Mouse (Mus musculus) frontal cortex, adult (tissue): Measurements from ENCODE around the gene Nhlrc3.

Experiments
- ATAC-seq: cut with Nextera tagmentation; 2 replicates; pipeline ENCODE4 v1.9.2; 2017; ENCODE audit warnings: mild to moderate bottlenecking, moderate library complexity, mixed read lengths; ENCODE audit not compliant: low TSS enrichment

The Nhlrc3 gene

DNA sequence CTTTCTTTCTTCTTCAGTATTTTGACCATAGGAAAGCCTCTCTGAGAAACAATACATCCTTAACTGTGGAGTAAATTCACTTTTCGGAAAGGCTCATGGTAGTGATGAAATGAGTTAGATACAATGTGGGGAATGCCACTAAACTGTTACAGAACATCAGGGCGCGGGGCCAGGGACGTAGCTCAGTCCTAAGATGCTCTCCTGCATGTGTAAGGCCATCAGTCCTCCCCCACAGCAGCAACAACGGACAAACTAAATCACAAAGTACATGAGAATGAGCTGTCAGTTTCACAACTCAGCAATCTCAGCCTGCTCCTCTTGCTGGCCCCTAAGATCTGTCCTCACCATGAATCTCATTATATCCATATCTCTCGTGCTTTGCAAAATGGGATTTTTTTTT lies 8.6 kb downstream of the Nhlrc3 start:
- ATAC-seq: no peak

DNA sequence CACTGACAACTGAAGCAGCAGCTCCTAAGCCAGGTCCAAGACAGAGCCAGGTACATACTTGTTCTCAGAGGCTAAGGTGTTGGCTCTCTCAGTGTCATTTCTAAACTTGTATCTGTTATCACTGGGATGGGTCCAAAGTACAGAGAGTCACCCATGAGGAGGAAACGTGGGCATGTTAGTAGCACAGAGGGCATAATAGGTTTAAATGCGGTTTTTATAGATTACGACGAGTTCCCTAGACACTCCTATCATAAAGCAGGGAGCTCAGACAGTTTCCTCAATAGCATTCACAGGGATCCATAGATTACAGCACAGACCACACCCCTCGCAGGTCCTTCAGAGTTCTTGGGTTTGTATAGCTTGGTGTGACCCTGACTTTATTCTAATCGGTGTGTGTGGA lies 9.1 kb downstream of the Nhlrc3 start:
- no peak for ATAC-seq

DNA sequence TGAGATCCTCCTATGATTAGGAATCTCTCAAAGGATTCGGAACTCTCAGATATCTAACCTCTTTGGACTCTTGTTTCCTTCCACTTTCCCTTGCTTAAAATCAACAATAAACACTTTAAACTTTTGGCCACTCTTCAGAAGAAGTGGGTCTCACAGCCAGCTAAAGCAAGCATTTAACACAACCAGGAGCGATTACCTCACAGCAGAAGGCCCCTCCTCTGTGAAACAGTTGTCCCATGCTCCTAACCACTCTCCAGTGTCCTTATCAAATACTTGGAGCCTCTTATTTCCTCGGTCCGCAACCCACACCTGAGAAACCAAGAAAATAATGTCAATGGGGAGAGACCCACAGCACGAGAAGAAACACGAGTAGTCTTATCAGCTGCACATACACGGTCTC lies 9.8 kb downstream of the Nhlrc3 start:
- ATAC-seq: no peak

DNA sequence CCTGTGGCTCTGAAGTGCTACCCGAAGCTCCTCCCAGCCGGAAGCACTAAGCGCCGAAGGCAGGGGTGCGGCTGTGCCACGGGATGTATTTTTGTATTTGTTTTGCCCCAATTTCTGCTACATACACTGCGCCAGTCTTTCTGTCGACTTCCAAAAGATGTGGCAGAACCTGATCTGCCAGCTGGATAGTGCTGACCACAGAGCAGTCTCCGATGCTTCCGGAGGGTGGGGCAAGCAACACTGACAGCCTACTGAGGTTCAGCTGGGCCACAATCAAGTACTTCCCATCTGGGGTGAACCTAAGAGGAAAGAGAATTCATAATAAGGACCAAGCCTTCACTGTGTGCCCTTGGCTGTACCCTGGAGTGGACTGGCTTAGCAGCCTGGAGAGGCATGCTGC lies 10.8 kb downstream of the Nhlrc3 start:
- no peak for ATAC-seq

DNA sequence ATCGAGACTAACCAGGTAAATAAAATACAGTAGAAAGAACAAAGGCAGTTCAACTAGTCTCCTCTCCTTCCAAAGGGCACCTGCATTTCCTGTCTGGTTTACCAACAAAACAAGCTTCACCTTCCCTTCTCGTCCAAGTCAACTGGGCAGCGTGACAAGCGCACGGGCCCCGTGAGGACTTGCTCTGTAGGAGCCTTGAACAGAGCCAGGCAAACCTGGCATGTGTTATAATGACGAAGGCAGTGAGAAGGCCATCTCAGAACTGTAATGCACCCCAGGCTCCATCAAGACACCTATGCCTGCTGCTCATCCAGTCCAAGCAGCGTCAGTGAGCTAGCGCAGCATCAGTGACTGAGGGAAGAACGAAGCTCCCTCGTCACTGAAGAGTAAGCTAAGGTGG lies 12.5 kb downstream of the Nhlrc3 start:
- ATAC-seq: no peak

DNA sequence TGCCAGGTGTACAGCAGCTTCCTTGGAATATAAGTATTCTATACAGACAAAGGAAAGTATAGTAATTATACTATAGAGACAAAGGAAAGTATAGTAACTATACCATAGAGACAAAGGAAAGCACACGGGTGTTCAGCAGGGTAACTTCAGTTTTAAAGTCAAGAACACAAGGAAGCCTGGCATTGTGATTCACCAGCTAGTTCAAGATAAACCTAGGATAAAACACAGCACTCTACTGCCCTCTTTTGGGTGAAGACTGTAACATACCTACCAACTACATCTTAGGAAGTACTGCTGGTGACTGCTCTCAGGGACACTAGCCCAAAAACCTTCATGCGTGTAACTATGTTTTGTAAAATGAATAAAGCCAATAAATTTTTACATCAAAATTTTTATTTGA lies 14.9 kb downstream of the Nhlrc3 start:
- peak; percentile 93 for ATAC-seq

DNA sequence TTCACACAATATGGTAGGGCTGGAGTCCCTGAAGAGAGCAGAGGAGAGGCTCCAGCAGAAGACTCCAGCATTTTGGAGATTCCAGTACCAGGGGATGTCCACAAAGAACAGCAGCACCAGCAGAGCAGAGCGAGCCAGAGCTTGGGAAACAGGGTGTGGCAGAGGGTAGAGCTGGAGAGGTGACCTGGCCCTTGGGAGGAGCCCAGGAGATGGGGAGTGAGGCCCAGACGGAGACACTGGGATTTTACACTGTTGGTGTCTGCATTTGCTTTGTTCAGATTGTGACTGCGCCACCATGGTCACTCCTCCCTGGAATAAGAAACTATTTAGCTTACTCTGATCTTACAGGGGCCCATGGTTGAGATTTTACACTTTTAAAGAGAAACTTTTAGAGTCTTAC lies 16.3 kb downstream of the Nhlrc3 start:
- no peak for ATAC-seq

DNA sequence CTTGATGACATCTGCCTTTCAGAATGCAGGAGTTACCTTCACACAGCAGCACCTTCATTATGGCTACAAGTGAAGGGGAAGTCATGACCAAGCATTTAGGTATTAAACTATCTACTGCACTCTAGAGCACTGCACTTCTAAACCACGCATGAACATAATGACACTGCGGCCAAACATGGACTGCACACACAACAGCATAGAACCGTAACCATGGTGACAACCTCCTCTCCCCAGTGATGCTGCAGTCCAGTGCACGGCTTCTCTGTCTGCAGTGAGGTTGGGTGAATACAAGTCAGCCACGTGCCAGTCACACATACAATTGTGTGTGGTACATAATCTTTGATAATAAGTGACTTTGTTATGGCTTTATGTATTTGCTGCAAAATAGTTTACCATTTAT lies 17.6 kb downstream of the Nhlrc3 start:
- ATAC-seq: no peak

DNA sequence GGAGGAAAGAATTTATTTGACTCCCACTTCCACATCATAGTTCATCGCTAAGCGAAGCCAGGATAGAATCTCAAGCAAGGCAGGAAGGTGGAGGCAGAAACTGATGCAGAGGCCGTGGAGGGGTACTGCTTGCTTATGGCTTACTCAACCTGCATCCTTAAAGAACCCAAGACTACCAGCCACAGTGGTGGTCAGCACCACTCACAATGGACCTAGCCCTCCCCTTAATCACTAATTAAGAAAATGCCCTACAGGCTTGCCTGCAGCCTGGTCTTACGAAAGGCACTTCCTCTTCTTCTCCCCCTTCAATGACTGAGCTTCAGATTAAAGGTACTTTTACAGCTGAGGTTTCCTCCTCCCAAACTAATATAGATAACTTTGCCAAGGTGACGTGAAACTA lies 26.6 kb downstream of the Nhlrc3 start:
- no peak for ATAC-seq

DNA sequence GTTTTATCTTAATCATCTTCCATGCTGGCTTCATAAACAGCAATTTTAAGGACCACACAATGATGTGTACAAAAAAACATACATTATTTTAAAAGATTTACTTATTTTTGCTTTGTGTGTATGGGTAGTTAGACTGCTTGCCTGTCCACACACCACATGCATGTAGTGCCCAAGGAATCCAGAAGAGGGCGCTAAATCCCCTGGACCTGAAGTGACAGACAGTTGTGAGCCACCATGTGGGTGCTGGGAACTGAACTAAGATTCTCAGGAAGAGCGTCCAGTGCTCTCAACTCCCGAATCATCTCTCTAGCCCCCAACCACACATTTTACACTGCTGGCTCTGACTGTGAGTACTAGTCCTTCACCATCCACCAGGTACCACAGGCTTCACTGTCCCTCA lies 28.5 kb downstream of the Nhlrc3 start:
- ATAC-seq: no peak

DNA sequence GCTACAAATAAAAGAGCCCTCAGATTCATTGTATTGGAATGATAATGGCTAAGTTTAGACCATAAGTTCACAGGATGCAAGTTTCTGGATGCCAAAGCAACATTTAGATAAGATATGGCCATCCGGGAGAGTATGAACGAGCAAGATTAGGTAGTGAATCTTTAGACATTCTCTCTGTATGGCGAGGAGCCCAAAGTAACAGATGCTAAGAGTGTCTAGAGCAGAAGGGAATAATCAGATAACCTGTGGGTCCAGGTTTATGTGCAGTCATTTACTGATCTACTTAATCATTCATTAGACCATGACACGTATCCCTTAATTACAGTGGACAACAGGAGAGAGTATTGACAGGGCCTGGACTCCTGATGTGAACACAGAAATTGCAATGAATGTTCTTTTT lies 39.6 kb downstream of the Nhlrc3 start:
- no peak for ATAC-seq

DNA sequence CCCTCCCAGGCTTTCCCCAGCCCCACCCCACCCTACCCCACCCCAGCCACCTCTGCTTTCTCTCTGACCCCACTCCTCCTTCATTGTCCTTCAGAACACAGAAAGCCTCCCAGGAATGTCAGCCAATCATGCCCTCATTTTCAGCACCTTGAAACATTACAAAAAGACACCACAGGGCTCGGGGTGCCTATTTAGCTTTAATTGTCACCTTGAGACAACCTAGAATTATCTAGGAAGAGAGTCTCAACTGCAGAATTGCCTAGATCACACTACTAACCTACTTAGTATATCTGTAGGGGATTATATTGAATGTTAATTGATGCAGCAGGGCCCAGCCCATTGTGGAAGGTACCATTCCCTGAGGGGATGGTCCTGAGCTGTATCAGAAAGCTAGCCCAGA lies 40.4 kb downstream of the Nhlrc3 start:
- no peak for ATAC-seq

DNA sequence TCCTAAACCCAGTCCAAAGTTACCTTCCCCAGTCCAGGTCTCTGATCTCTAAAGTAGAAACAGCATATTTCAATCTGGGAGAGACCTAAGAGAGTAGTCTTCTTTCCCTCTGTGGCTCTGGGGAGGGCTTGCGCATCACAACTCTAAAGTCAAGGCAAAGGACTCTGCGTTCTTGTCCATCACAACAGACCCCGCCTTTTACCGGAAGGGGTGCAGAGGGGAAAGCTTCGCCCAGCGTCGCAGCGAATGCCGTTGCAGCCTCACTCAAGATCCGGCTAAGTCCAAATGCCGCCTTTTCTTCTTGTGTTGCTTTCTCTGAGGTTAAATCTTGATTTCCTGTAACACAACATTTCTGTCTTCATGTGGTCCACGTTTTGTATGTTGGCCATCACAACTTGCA lies 41.5 kb downstream of the Nhlrc3 start:
- no peak for ATAC-seq

DNA sequence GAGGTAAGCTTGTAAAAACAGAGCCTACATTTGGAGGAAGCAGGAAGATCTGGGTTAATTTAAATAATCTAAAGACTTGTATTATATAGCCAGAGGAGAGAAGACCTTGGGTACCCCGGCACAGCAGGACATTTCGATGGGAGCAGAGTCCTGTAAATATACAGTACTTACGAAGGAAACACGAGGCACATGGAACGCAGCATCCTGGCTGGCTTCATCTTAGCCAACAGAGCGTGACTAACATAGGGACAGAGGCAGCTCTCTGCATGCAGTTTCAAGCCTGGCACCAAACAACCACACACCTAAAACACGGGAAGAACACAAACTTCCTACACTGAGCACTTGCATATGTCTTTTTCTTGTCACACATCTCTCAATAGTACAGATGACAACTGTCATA lies 45.4 kb downstream of the Nhlrc3 start:
- ATAC-seq: no peak

DNA sequence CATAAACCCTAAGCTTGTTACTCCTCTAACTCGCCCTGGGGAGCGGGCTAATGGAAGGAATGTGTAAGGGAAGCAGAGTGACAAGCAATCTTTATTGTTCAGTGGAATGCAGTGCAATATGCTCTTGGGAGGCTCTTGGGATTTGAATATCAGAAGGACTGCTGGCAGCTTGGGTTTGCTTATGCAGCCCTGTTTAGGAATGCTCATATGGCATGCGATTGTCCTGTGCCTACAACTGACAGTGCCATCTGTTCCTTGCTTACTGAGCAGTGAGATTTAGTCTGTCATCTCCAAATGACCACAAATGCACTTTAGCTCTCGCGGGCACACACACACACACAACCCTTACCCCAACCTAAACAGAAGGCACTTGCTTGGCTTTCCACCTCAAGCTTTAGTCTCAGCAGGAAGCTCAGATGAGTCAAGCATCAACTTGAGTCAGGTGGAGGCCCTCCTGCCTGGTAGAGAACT lies 47.1 kb downstream of the Nhlrc3 start:
- ATAC-seq: peak; percentile 80

DNA sequence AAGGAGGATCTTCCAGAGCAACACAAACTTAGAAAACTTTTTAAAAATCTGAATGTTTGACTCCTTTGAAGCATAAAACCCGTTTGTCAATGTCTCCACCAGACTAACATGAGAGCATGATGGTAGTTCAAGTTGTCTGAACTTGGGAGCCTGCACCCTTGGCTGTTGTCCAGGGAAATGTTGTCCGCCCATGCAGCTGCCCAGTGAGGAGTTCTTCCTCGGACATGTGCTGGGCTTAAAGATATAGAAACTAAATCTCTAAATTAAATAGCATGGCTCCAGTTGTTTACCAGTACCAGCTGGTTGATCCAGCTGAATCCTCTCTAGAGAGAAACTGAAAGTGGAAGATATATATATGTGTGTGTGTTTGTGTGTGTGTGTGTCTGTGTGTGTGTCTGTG lies 49.2 kb downstream of the Nhlrc3 start:
- ATAC-seq: no peak

DNA sequence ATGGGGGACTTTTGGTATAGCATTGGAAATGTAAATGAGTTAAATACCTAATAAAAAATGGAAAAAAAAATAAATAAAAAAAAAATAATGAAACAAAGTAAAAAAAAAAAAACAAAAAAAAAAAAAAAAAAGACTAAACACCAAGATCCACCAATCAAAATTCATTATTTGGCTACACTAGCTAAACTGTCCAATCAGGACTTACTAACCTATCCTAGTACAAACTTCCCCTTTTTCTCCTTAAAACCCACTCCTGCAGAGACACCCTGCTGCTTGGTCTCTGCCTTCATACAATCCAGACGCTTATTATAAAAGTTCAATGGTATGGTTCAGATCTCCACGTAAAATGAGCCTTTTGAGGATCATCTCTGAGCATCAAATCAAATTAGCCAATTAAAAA lies 49.7 kb downstream of the Nhlrc3 start:
- ATAC-seq: no peak

DNA sequence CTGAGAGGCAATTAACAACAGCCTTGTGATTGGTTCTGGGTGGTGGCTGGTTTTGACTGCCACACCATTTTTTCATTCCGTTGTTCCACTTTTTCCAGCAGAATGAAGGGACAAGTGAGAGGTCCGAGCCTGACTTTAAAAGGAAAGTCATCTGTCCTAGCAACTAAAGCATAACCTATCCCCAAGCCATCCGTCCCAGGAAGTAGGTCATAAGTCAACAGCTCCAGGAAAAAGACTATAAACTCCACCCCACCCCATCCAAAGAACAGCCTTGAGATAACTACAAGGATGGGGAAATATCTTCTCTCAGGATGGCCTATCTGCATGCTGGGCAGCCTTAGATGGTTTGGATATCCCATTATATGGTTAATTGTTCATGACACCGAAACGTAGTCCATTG lies 50.9 kb downstream of the Nhlrc3 start:
- no peak for ATAC-seq

DNA sequence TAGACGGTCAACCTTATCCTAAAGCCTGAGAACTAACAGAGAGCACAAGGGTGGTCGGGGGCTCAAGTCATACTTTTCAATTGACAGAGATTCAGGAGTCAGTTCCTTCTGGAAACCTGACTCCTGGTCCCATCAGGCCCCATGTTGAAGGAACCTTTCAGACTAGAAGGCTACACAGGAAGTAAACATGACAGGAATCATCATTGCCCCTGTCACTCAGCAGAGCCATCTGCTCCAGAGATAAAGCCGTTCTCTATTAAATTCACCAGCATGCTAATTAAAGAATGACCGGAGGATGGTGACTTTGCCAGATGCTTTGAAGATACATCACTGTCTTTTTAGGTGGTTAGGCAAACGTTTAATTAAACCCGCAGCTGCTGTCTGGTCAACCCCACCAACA lies 53.1 kb downstream of the Nhlrc3 start:
- ATAC-seq: no peak

DNA sequence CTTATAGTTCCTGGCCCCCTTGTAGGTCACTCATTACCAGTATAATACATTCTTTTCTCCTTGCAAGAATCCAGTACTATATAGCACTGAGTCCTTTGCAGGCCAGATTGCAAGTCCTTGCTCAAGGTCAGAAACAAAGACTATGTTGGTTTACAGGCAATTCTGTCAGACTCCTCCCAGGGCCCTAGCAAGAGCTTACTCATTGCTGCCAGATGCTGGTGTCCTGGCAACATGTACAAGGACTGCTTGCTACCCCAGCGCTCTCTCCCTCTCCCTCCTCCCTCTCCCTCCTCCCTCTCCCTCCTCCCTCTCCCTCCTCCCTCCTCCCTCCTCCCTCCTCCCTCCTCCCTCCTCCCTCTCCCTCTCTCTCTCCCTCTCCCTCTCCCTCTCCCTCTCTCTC lies 56.0 kb downstream of the Nhlrc3 start:
- ATAC-seq: no peak
